Mouse (Mus musculus): ENCODE measurements around the gene Hic1. TPM values are rescaled to one million over a fixed set of nuclear protein-coding genes. Genes with fewer than 3 reads are reported as not detected.

The Hic1 gene
- polyA plus RNA-seq, 1 experiment from 2014 or later, result 21.2 TPM

DNA sequence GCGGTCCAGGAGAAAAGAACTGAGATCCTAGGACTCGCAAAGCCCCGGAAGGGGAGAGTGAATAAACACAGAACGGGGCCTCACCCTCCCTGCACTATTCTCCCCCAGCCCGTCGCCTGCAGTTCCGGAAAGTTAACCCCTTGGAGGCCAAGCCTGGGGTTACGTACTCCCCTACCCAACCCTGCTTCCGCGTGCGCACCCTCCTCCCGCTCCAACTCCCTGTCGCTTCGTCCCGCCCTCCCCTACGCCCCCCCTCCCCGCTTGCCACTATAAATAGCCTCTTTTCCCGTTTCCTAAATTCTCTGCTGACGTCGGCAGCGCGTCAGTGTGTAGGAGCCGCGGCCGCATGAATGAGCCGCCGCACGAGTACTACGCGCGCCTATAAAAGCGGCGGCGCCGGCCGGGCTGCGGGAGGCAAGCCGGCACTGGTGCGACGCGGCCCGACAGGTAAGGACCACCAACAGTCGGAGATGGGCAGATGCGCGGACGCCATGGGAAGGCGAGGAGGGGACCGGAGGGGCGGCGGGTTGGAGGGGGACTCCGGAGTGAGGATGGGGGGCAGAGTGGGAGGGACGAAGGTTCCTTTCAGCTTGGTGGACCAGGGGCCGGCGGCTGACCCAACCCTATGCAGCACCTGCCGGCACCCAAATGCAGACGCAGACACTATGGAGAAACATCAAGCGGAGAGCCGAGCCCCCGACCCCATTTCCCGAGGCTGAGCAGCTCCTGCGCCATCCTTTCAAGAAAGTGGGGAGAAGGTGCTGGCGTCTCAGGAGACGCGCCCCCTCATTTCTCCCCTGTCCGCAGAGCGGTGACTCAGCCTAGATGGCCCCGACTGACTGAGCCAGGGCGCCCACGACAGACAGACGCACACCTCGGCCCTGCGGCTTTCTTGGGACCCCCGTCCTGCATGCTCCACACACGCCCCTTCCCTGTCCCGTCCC is 3.1 kb upstream of the Hic1 start:
- WGBS, result under 1% methylated on average over 73 of the region's 75 CpGs
- Histone ChIP-seq H3K9me3 (no peaks in the 10 kb centered on the region), H3K36me3 (peaks cover 9% of the 10 kb centered on the region), H3K27ac (no peak overlapping the region), H3K4me3 (peak overlapping the region; percentile 58), H3K9ac (no peak overlapping the region), H3K4me2 (peak overlapping the region; percentile 85), H3K4me1 (peaks cover 63% of the 10 kb centered on the region), H3K27me3 (peaks cover 51% of the 10 kb centered on the region)
- ATAC-seq (ENCODE audit: insufficient number of reproducible peaks, low FRiP score, low TSS enrichment, low read depth), result 0 out of 2 replicates have a peak, but pooled peaks have one; percentile 0

DNA sequence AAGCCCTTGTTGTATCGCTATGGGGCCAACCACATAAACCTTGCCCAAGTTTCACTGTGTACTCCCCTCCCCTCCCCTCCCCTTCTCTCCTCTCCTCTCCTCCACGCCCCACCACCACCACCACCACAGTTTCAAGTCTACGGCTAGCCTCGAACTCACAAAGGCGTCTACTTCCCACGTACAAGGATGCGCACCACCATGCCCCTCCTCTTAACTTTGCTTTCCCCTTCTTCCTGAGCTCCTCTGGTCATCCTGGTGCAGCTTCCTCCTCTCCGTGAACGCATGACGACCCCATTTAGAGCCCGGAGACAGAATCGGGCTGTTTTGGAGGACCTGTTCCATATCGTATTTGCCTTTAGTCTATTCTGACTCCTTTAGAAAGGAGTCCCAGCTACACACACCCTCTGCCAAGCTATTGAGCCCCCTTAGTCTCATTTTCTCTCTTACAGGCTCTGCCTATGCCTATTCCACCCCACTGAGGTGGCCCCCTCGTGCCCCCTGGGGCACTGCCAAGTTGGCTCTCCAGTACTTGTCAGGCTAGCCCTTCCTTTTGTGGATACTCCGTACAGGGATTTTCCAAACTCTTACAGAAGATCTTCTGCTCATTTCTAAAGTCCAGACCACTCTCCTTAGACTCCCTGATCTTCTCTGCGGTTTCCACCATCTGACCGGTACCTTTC is 2.0 kb upstream of the Hic1 start:
- H3K27me3 ChIP-seq, result peaks cover 62% of the 10 kb centered on the region
- peaks cover 4% of the 10 kb centered on the region; the same call in 1 of the 2 replicates for H3K36me3 ChIP-seq
- H3K9me3 ChIP-seq, result no peaks in the 10 kb centered on the region
- peak overlapping the region; percentile 85; the same call in 1 of the 2 replicates for H3K4me2 ChIP-seq
- no peak overlapping the region for H3K9ac ChIP-seq
- ATAC-seq (ENCODE audit: insufficient number of reproducible peaks, low FRiP score, low TSS enrichment, low read depth), result no peak
- no peak overlapping the region for H3K27ac ChIP-seq
- peaks cover 74% of the 10 kb centered on the region for H3K4me1 ChIP-seq
- WGBS, result 13% methylated on average over 17 of the region's 17 CpGs
- peak overlapping the region; percentile 58; the same call in 1 of the 2 replicates for H3K4me3 ChIP-seq

DNA sequence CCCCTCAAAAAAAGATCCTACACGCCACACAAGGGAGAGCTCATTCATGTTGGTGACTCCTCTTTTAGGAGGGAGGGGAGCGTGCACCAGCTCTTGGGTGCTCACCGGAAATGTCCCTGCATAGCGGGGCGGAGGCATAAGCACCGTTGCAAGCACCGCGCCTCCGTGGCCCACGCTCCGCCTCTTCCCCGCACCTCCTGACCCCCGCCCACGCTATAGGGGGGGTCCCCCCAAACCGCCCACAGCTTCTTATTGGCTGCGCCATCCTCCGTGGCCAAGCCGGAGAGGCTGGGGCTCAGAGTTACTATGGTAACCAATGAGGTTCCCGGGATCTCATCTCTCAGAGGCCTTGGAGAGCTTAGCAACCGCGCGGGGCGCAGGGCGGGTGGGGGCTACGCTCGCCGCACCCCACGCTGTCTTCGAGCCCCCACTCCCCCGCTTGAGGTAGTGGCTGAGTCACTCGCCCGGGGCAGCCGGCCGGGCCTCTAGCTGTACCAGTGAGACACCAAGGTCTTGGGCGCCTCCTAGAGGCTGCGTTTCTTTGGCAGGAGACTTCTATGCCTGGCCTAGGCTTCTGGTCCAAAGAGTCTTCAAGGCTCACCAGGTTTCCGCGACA is 925 bp upstream of the Hic1 start:
- peak overlapping the region; percentile 68 for H3K27ac ChIP-seq
- under 1% methylated on average over 38 of the region's 38 CpGs for WGBS
- peak overlapping the region; percentile 10; the same call in 1 of the 2 replicates for H3K9ac ChIP-seq
- H3K4me2 ChIP-seq, result peak overlapping the region; percentile 93
- ATAC-seq (ENCODE audit: insufficient number of reproducible peaks, low FRiP score, low TSS enrichment, low read depth), result peak; percentile 70
- H3K27me3 ChIP-seq, result peaks cover 72% of the 10 kb centered on the region
- no peaks in the 10 kb centered on the region for H3K9me3 ChIP-seq
- H3K36me3 ChIP-seq, result peaks cover 5% of the 10 kb centered on the region; the same call in 1 of the 2 replicates
- peak overlapping the region; percentile 71 for H3K4me3 ChIP-seq
- H3K4me1 ChIP-seq, result peaks cover 85% of the 10 kb centered on the region

DNA sequence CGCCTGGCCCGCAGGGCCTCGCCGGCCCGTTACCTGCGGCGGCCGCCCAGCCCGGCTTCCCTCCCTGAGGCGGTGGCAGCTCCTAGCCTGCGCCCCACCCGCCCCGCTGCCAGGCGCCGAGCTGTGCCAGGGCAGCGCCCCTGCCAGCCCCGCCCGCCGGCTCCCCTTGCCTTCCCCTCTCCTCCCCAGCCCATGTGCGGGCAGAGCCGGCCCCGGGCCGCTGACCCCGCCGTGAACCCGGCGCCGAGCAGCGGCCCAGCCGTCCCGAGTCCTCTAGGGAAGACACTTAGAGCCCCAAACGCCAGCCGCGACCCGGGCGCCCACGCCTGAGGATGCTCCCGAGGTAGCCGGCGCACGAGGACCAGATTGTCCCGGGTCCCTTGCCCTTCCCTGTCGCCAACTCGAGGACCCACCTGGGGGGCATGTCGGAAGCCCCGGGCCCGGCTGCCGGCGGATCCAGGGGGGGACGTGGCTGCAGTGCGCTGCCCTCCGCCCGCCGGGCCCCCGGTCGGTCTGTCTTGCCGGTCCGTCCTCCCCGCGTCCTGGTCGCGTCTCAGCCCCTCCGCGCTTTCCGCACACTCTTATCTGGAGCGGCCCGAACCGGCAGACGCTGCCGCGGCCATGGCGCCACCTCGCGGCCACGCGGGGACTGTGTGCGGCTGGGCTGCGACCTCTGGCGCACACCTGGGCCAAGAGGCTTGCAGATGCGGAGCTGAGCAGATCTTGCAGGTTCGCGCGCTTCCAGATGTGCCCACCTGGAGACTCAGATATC is 543 bp downstream of the Hic1 start:
- H3K27me3 ChIP-seq, result peaks cover 81% of the 10 kb centered on the region
- no peaks in the 10 kb centered on the region for H3K9me3 ChIP-seq
- H3K9ac ChIP-seq, result peak overlapping the region; percentile 65
- H3K4me2 ChIP-seq, result peak overlapping the region; percentile 93
- H3K4me3 ChIP-seq, result peak overlapping the region; percentile 71
- peaks cover 92% of the 10 kb centered on the region for H3K4me1 ChIP-seq
- peak overlapping the region; percentile 92 for H3K27ac ChIP-seq
- H3K36me3 ChIP-seq, result peaks cover 17% of the 10 kb centered on the region
- WGBS, result under 1% methylated on average over 82 of the region's 83 CpGs
- ATAC-seq (ENCODE audit: insufficient number of reproducible peaks, low FRiP score, low TSS enrichment, low read depth), result peak; percentile 46

DNA sequence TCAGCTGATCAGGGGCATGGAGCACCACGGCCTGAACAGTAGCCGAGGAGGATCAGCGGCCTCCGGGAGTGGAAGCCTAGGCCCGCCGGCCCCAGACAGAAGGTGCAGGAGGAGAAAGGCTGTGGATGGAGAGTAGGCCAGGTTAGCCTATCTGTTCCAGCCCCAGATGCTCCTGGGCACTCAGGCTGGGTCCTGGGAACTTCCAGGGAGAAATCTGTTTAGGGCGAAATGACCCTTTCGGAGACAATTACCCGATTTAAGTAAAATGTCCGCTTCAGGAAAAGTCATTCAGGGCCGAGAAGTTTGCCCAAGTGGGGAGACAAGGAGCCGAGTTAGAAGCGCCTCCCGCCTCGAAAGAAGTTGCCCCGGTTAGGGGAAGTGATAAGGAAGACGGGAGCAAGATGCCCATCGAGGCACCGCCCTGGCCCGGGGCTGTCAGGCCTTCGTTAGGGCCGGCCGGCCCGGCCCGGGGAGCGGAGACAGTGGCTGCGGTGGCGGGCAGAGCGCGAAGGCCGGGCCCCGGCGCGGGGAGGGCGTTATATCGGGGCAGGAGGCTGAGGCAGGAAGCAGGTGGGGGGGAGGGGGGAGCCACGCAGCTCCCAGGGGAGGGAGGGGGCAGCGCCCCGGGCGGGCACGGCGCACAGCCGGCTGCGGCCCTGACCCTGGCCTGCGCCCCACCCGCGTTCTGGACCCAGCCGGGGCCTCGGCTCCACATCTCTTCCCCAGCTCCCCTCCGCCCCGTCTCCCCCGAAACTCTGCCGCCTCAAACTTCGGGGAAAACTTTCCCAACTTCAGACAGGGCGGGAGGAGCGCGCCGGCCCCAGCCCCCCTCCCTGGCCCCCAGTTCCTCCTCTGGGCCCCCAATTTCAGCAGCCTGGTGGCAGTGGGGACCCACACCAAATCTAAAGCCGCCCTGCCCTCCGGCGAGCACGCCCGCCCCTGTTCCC is 1.4 kb downstream of the Hic1 start:
- Histone ChIP-seq H3K9me3 (no peaks in the 10 kb centered on the region), H3K27ac (peak overlapping the region; percentile 92), H3K4me1 (peaks cover 92% of the 10 kb centered on the region), H3K9ac (peak overlapping the region; percentile 65), H3K4me2 (peak overlapping the region; percentile 93), H3K27me3 (peaks cover 79% of the 10 kb centered on the region), H3K4me3 (peak overlapping the region; percentile 71), H3K36me3 (peaks cover 26% of the 10 kb centered on the region)
- ATAC-seq (ENCODE audit: insufficient number of reproducible peaks, low FRiP score, low TSS enrichment, low read depth), result no peak
- WGBS, result 7% methylated on average over 55 of the region's 63 CpGs

DNA sequence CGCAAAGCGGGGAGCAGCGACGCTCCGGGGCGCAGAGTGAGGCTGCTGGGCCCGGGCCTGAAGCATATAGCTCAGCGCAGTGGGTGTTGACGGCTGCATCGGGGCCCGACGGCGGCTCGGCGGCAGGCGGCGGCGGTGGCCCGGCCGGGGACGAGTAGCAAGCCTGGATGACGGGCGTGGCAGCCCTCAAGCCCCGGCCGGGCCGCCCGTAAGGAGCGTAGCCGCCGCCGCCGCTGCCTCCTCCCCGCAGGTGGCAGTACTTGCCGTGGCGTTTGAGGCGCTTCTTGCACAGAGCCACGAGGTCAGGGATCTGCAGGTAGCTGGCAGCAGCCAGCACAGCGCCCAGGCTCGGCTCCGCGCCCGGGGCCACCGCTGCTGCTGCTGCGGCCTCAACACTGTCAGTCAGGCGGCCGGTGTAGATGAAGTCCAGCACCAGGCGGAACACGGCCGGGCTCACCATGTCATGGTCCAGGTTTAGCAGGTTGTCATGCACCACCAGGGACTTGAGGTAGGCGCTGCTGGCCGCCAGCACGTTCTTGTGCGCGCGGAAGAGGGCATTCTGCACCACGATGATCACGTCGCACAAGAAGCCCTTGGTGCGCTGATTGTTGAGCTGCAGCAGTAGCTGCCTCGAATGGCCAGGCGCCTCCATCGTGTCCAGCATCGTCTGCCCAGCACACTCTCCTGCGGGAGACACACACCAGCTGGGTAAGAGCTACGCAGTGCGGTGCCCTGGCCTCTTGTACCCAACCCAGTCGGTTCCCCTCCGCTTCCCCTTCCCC is 2.3 kb downstream of the Hic1 start:
- H3K27me3 ChIP-seq, result peaks cover 70% of the 10 kb centered on the region
- WGBS, result 7% methylated on average over 68 of the region's 68 CpGs
- peaks cover 89% of the 10 kb centered on the region for H3K4me1 ChIP-seq
- peaks cover 34% of the 10 kb centered on the region for H3K36me3 ChIP-seq
- no peak for ATAC-seq (ENCODE audit: insufficient number of reproducible peaks, low FRiP score, low TSS enrichment, low read depth)
- H3K27ac ChIP-seq, result peak overlapping the region; percentile 92
- no peaks in the 10 kb centered on the region for H3K9me3 ChIP-seq
- H3K9ac ChIP-seq, result peak overlapping the region; percentile 65
- H3K4me3 ChIP-seq, result peak overlapping the region; percentile 71
- peak overlapping the region; percentile 93 for H3K4me2 ChIP-seq

DNA sequence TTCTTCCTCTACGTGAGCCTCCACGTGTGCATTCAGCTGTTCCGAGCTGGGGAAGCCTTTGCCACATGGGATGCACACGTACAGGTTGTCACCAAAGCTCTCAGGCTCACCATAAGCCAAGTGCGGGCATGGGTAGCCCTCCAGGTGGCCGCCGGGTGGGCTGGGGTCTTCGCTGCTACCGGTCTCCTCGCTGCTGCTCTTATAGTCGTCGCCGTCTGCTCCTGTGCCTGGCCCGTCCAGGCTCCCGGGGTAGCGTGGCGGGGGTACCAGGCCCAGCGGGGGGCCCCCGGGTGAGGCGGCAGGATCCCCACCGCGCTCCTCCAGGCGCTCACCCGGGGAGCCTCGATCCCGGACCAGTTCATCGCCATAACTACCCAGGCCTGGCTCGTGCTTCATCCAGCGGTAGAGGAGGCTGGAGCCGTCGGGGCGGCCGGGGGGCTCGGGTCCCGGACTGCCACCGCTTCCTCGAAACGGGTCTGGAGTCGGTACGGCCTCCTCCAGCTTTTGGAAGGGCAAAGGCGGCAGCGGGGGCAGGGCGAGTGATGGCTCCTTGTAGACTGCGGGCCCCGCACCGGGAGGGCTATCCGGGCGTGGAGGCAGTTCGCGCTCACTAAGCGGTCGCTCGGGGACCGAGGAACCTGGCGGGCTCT is 3.0 kb downstream of the Hic1 start:
- no peaks in the 10 kb centered on the region for H3K9me3 ChIP-seq
- H3K27me3 ChIP-seq, result peaks cover 63% of the 10 kb centered on the region
- WGBS, result 12% methylated on average over 55 of the region's 55 CpGs
- H3K4me1 ChIP-seq, result peaks cover 88% of the 10 kb centered on the region
- H3K9ac ChIP-seq, result peak overlapping the region; percentile 65
- peak overlapping the region; percentile 93 for H3K4me2 ChIP-seq
- ATAC-seq (ENCODE audit: insufficient number of reproducible peaks, low FRiP score, low TSS enrichment, low read depth), result no peak
- peaks cover 40% of the 10 kb centered on the region for H3K36me3 ChIP-seq
- peak overlapping the region; percentile 71 for H3K4me3 ChIP-seq
- H3K27ac ChIP-seq, result peak overlapping the region; percentile 92

DNA sequence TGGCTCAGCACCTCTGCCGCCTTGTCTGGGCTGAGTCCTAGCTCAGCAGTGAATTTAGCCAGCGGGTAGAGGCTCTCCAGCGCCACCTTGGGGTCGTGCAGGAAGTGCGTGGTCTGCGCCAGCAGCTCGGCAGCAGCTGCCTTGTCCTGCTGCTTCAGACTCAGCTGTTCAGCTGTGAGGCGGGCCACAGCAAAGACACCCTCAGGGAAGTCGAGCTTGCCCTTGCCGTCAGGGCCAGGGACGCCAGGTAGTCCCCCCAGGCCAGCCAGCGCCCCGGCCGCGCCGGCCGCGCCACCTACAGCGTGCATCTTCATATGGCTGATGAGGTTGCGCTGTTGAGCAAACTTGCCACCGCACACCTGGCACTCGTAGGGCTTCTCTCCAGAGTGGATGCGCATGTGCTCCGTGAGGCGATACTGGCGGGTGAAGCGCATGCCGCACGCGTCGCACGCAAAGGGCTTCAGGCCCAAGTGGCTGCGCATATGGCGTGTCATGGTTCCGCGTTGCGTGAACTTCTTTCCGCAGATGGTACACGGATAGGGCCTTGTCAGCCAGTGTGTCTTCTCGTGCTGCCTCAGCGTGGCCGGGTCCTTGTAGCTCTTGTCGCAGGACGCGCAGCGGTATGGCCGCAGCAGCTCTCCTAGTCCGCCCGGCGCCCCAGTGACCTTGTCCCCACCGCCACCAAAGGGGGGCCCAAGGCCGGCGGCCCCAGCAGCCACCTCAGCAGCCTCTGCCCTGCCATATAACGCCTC is 3.7 kb downstream of the Hic1 start:
- Histone ChIP-seq H3K27ac (peak overlapping the region; percentile 92), H3K4me3 (peak overlapping the region; percentile 71), H3K9ac (peak overlapping the region; percentile 65), H3K4me2 (peak overlapping the region; percentile 93), H3K9me3 (no peaks in the 10 kb centered on the region), H3K36me3 (peaks cover 47% of the 10 kb centered on the region), H3K4me1 (peaks cover 85% of the 10 kb centered on the region), H3K27me3 (peaks cover 56% of the 10 kb centered on the region)
- WGBS, result 9% methylated on average over 54 of the region's 54 CpGs
- no peak for ATAC-seq (ENCODE audit: insufficient number of reproducible peaks, low FRiP score, low TSS enrichment, low read depth)

DNA sequence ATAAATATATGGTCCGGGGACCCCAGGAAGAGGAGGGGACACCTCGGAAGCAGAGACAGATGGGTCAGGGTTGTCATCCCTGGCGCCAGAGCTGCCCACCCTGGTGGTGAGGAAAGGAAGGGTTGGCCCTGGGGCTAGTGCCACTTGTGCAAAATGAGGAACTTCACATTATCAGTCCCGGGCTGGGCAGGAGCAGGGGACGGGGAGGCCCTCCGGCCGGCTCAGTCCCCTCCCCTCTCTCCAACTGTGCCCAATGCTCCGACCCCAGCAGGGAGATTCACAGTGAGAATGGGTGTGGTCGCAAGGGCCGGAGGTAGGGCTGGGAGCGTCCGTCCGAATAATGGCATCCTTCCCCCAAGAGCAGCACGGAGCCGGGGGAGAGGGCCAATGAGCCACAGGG is 4.6 kb downstream of the Hic1 start:
- peaks cover 56% of the 10 kb centered on the region for H3K36me3 ChIP-seq
- peak overlapping the region; percentile 92; the same call in 1 of the 2 replicates for H3K27ac ChIP-seq
- H3K4me2 ChIP-seq, result peak overlapping the region; percentile 93
- H3K4me3 ChIP-seq, result peak overlapping the region; percentile 71
- peaks cover 77% of the 10 kb centered on the region for H3K4me1 ChIP-seq
- no peaks in the 10 kb centered on the region for H3K9me3 ChIP-seq
- 20% methylated on average over 14 of the region's 15 CpGs for WGBS
- peaks cover 47% of the 10 kb centered on the region for H3K27me3 ChIP-seq
- no peak overlapping the region for H3K9ac ChIP-seq
- ATAC-seq (ENCODE audit: insufficient number of reproducible peaks, low FRiP score, low TSS enrichment, low read depth), result no peak

Data from limb, embryonic 15.5 days (tissue).